Mouse (Mus musculus): ENCODE measurements around the gene Chrna5.

DNA sequence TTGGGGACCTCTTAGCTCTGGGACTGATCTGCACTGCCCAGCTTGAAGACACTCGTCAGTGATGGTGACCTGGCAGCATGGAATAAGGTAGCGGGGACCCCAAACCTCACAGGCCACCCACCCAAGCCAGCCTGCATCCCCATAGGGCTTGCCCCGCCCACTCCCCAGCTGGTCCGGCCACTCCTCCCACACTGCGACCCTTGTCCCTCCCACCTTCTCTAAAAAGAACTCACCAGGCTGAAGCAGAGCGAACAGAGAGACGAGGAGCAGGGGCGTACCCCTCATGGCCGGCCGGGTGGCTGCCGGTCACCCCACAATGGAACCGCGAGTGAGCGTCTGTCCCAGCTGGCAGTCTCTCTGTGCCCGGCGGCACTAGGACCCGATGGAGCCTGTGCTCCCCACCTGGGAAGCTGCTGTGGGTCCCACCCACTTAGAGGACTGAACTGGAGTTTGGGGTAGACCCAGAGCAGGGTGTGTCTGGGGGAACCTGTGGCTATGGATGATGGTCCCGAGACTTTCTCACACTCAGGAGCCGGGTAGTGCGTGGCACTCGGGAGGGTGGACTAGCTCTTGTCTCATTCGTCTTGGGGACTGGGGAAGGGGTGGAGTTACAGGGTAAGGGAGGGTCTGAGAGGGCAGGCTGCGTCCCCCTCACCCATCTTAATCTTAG, 67.7 kb downstream of the Chrna5 start, which contains the start of gene Chrnb4:
- TF ChIP-seq POLR2A (IDR thresholded peaks at IDR 0.05; ENCODE audit: insufficient read length, low read depth) (no peak), TCF12 (IDR thresholded peaks at IDR 0.05; ENCODE audit: insufficient read depth, poor library complexity, severe bottlenecking) (no peak)
